Mouse (Mus musculus) kidney, postnatal 36 days (tissue): ENCODE data around the gene Capzb.
A peak's percentile ranks its signal among the peaks of the same experiment; 100 is the strongest.

Source experiments
- DNase-seq, 2 experiments: peaks; one replicate each; pipeline ENCODE4 v3.0.0; 2021 to 2022; ENCODE audit warnings: mixed read lengths in 2 of 2

Capzb gene

GRCm38 (mm10) chr4:139310899-139311701, 118.4 kb downstream of the Capzb start:
- peak; percentile 66 to 67 for DNase-seq

- peak; percentile 30 to 45 for DNase-seq
Measured at GRCm38 (mm10) chr4:139311707-139312106, 119.0 kb downstream of the Capzb start.

DNA sequence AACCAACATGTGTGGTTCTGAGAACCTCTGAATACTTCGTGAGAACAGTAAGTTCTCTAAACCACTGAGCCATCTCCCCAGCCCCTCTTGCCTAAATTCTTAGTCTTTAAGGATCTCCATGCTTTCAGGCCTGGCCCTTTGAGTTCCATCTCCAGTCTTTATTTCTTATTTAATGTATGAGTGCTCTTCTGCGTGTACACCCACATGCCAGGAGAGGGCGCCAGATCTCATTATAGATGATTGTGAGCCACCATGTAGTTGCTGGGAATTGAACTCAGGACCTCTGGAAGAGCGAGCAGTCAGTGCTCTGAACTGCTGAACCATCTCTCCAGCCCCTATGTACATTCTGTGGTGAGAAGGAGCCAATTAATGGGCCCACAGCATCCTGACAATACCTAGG, 119.9 kb downstream of the Capzb start:
- DNase-seq = peak; percentile 39 to 76

- DNase-seq = no peak
Measured at GRCm38 (mm10) chr4:139318449-139318848, 125.8 kb downstream of the Capzb start.

GRCm38 (mm10) chr4:139319740-139320139, 127.0 kb downstream of the Capzb start:
- DNase-seq = no peak

DNA sequence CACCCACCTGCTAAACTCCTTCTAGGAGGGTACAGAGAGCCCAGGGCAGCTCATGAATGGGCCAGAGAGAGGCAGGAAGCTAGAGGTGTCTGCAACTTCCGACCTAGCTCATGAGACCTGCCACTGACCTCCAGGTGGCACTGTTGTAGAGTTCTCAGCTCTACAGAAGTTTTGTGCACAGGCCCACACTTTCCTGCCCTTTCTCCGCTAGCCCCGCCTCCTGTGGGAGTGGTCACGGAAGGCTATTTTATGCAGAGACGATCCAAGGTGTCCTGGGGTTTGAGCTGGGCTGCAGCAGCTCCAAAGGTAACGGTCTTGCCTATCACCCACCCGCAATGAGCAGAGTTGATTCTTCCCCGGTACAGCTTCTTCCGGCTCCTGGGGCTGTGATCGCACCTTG, 137.9 kb downstream of the Capzb start:
- peak; percentile 88 to 94 for DNase-seq

- DNase-seq = peak; percentile 45 to 51
Measured at GRCm38 (mm10) chr4:139334631-139335295, 142.1 kb downstream of the Capzb start.

DNA sequence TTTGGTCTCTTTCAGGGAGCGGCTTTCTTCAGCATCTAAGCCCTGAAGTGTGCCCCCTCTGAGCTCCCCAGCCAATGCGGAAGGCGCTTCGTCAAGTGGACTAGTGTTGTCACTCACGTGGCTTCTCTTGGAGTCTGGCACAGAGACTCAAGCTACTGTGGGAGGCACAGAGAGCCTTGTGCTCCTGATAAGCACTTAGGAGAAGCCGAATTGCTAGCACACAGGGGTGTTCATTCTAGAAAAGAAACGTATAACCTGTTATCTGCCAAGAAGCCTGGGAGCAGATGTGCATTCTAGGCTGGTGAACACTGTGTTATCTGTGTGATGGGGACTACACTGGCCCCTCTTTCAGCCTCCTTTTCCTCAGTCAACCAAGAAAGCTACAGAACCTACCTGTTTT, 142.8 kb downstream of the Capzb start:
- DNase-seq = peak in 1 of 2 experiments; percentile 28

DNA sequence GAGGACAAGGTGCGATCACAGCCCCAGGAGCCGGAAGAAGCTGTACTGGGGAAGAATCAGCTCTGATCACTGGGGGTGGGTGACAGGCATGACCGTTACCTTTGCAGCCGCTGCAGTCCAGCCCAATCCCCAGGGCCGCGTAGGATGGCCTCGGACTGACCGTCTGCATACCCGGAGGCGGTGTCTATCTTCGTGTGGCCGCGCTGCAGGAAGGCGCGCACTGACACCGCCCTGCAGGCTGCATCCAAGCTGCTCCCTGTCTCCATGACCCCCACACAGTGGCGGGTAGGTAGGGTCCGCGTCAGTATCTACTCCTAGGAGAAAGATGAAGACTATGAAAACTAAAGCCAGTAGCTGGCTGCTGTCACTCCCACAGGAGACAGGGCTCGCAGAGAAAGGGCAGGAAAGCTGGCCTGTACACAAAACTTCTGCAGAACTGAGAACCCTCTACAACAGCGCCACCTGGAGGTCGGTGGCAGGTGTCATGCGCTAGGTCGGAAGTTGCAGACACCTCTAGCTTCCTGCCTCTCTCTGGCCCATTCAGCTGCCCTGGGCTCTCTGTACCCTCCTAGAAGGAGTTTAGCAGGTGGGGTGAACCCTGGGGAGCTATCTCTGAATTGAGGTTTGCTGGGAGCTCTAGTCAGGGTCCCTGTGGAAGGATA, 144.3 kb downstream of the Capzb start:
- peak; percentile 81 to 96 for DNase-seq

DNA sequence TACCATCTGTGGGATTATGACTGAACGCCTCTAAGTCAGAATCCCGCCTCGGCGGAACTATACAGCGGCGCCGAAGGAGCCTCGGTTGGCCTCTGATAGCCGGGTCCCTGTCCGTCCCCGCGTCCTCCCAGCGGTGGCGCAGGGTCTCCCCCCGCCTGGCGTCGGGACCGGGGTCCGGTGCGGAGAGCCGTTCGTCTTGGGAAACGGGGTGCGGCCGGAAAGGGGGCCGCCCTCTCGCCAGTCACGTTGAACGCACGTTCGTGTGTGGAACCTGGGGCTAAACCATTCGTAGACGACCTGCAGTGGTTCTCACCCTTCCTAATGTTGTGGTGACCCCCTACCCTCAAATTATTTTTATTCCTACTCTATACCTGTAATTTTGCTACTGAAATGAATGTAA, 145.4 kb downstream of the Capzb start:
- no peak for DNase-seq

GRCm38 (mm10) chr4:139340835-139341234, 148.1 kb downstream of the Capzb start:
- DNase-seq = no peak
